Mouse (Mus musculus) mouse trophoblast stem cell (cell line): ENCODE results near the gene Gm8773.

Source experiments
- in situ Hi-C, 2 experiments: fragments of 300-500 bp; cut with MseI, MboI; formaldehyde crosslinking; loops; 2 replicates in 1 of 2; 3 replicates in 1 of 2; pipeline ENCODE4 v1.15.1; 2025

Gene Gm8773

DNA sequence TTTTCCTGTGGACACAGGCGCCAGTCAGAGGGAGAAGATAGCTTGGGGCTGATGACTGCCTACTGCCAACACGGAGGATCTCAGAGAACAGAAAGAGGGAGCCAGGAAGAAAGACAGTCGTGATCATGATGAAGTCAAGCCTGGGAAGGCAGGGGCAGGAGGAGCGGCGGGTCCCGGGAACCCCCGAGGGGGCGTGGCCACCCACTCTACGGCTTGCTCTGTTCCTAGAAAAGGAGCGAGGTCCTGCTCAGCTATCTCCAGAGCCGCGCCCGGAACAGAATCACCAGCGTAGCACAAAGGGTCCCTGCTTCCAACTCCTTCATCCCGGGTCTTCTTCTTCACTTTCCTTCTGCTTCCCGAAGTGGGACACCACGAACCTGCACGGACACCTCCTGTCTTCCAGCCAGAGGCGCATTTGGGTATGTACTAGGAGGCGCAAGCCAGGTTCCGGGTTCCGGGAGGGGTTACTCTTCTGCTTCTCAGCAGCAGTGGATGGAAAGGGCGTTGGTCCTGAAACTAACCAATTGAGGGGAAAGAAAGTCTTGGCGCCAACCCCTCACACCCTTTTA lies at the start of gene Gm8773:
Gene Gm8773 (plus strand): TSS at position 51 of the 569 bp plus-strand sequence.
- in situ Hi-C loops: no loop called here

DNA sequence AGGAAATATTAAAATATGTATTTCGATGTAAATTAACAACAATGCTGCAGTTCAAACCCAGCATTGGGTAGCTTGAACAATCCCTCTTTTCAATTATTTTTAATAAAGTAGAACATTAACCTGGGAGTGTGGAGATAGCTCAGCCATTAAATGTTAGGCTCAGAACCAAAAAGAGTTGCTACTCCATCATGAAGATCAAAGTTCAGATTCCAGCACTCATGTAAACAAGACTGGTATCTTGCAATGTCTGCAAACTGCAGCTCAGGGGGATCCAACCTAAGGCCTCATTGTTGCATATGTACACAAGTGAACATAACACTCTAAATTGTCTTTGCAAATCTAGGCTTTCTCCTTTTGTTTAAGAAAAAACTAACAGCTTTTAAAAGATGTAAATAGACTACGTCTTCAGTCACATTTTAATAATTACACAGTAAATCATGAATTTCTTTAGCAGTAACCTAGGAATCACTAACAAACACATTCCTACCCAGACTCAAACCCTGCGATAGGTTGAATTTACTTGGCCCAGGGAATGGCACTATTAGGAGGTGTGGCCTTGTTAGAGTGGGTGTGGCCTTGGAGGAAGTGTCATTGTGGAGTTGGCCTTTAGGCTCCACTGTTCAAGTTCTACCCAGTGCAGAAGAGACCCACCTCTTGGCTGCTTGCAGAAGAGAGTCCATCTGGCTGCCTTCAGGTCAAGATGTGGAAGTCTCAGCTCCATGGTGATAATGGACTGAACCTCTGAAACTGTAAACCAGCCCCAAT lies 39.8 kb upstream of the Gm8773 start:
- in situ Hi-C loops: no loop called here

DNA sequence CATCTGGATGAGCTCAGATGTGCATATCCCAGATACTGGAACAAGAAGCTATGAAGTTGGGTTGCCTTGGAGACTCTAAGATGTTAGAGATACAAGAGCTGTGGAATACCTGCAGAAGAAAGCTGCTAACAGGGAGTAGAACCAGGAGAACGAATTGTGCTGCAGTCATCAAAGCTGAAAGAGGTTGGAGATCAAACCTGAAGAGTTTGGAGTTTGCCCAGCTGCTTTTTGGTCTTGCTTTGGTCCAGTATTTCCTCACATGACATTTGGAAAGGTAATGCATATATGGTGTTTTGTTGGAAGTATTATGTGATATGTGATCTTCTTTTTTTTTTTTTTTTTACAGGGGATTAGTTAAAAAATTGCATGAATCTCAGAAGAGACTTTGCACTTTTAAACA lies 37.5 kb upstream of the Gm8773 start:
- in situ Hi-C loops: no loop called here

DNA sequence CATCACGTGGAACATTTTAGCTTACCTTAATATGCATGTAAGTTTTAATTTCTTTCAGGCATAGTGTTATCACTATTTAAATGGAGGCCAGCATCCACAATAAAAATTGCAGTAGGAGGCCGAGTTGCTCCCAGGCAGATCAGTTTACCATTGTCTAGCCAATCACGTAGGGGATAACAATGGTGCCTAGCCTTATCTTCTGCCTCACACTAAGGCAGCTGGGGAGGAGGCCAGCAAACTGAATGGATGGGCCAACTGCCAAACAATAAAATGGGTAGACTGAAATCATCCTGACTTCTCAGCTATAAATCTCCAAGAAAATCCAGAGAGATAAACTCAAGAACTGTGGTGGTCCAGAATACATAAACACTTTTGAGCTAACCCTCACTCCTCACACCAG lies 33.8 kb upstream of the Gm8773 start:
- in situ Hi-C loops: no loop called here

DNA sequence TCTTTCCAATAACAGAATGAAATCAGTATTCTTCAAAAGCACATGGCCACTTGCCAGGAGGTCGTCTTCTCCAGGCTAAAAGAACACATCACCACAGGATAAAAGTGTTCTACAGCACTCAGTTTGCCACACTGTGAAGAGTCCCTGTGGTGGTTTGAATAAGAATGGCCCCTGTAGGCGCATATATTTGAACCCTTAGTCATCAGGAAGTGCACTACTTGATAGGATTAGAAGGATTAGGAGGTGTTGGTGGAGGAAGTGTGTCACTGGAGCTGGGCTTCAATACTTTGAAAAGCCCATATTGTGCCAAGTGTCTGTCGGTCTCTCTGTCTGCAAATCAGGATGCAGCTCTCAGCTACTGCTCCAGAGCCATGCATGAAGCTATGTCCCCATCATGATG lies 33.2 kb upstream of the Gm8773 start:
- in situ Hi-C loops: no loop called here

DNA sequence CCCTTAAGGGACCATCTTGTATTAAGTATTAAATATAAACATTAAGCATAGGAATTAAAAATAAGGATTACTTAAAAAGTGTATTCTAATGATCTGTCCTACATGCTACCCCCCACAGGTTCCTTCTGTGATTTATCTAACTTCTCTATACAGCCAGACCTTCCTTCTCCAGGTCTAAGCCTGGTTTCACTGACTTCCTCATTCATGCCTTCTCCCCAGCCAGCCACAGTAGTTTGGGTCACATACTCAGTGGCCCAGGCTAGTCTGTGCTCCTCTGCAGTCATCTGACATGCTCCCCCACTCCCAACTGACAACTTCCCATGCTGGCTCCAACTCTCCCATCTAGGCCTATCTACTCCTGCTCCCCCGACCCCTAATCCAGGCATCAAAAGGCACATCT lies 22.5 kb upstream of the Gm8773 start:
- in situ Hi-C loops: no loop called here

DNA sequence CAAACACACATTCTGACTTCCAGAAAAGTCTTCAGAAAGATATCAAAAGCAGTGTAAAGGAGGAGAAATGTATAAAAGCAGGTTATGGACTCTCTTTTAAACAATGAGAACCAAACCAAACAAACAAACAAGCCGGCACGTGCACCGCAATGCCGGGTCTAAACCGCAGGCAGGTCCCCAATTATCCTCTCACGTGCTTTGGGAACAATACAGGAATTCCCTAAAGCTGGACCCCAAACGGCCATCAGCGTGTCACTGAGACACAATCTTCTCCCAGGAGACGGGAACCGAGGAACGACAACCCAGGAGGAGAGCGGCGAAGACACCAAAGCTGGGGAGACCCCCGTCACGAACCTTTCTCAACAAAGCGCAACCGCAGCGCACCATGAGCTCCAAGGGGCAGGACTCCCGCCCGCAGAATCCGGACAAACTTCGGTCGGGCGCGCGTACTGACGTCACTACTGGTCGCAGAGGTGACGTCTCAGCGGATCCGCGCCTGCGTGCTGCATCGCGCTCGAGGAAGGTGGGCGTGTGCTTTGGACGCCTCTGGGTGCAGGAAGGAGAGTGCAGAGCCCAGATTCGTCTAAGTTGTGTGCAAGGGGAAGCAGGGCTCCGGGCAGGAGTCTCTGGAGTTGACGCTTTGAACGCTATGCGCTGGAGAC lies 14.4 kb upstream of the Gm8773 start, which contains the start of gene Gtpbp10:
Gene Gtpbp10 (minus strand): TSS at position 460 of the 662 bp plus-strand sequence.
- in situ Hi-C loops: no loop called here

DNA sequence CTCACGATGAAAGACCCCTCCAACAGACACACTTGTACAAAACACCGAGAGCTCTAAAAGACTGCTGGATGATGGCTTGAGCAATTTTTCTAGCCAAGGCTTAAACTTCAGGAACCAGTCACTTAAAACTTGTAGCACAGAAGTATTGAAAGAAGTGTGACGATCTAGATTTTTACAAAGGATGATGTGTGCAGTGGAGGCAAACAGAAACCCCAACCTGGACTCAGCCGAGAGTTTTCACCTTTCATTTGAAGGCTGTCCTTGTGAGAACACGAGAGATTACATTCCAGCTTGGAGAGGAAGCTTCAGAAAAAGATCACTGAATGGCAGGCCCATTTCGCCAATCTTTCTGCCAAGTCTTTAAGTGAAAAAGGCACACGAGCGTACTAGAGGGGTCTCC lies 13.8 kb upstream of the Gm8773 start:
- in situ Hi-C loops: no loop called here

DNA sequence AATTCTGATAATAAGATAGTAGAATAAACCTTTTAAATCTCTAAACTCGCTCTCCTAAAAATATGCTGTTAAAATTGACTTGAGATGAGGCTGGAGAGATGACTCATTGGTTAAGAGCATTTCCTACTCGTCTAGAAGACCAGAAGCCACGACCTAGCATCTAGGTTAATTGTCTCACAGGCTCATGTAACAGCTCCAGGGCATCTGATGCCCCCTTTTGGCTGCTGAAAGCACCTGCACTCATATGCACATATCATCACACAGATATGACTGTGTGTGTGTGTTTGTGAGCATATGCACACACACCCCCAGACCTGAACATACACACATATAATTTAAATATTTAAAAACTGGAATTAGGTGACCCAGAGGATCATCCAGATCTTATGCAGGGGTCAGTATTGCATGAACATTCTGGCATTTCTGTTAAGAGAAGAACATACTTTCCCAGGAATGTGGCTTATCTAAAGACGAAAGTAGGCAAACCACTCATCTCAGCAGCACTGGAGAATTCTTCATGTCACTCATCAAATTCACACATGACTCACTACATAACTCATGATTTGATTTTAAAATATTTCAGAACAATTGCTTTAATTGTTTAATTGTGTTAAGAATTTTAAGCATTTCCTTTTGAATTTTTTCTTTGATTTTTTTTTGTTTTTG lies 12.4 kb upstream of the Gm8773 start:
- in situ Hi-C loops: no loop called here

DNA sequence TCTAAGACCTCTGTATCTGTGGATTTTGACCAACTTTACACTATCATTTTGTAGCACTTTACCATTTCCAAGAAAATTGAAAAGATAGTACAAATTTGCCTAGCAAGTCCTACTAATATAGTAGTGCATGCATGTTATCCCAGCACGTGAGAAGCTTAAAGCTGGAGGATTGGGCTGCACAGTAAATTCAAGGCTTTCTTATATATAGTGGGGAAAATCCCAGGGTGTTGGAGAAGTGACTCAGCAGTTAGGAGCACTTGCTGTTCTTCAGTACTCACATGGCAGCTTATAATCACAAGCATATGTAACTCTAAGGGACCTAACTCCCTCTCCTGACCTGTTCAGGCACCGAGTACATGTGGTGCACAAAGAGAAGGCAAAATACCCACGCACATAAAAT lies 11.2 kb upstream of the Gm8773 start:
- in situ Hi-C loops: no loop called here

DNA sequence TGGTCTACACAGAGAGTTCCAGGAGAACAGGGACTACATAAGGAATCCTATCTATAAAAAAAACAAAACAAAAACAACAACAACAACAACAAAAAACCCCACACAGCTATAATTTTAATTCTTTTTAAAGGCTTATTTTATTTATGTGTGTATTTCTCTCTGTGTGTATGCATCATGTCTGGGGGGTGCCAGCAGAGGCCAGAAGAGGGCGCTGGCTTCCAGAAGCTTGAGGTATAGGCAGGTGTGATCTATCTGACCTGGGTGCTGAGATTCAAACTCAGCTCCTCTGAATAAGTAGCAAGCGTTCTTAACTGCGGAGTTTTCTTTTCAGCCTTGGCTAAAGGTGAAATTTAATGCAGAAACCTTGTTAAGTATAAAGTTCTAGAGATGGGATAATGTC lies 14.1 kb downstream of the Gm8773 start:
- in situ Hi-C loops: no loop called here

DNA sequence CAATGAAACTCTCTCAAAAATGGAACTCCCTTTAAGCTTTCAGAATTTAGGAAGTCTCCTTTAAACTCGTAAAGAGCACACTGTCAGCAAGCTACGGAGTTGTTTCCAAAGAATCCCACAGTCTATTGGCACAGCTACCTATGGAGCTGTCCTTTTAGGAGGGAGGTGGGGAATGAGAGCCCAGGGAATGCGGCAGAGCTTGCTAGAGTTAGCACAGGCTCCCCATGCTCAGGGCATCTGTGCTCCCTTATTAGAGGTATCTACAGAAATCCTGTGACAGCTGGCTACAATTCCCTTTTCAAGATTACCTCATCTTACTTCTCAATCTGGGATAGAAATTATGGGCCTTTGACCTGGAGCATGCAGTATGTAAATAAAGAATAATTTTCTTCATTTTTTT lies 36.9 kb downstream of the Gm8773 start:
- in situ Hi-C loops: no loop called here

DNA sequence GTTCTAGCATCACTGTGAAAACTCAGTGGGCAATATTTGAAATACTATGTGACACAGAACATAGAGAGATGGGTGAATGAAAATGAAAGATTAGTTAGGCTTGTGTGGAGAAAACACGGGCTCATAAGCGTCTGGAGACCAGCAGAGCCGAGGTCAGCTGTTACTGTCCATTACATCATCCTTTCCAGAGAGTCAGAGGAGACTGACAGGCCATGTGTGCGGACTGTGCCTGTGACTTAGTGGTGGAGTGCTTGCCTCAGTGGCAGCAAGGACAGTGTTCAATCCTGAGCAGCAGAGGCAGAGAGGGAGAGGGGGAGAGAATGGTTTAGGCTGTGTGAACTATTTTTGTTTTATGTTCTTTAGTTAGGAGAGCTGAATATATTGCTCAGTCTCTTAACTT lies 44.7 kb downstream of the Gm8773 start:
- in situ Hi-C loops: no loop called here

DNA sequence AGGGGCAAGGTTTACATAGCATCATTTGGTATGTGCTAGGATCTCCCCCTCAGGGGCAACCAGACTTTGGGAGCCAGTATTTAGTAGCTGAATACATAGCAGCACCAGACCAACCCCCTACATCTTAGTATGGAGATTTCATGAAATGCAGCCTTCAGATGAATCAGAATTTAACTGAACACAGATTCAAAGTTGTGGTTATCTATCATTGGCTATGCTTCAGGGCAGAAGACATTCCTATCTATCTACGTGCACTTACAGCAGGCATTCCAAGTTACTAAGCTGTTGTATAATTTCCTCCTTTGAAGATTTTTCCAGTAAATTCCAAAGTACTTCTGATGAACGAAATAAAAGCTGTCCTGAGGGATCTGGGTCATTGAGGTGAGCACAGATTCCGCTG lies 51.9 kb downstream of the Gm8773 start:
- in situ Hi-C loops: loop anchor here in 1 of 2 experiments (10.0 kb wide), 1 partner anchor 121 kb away; no protein-coding TSS in a partner anchor
